22 mouse cellular contexts compared by ENCODE assay signal in genomic region chr1:93323973-93324372, GRCm38 (mm10). TPM values are rescaled to one million over a fixed set of nuclear protein-coding genes. Genes with fewer than 3 reads are reported as not detected.
DNase-seq lines count a peak whose midpoint lies in the region; ATAC-seq and TF ChIP-seq lines count a peak whose summit lies in the region.
"Had no signal": no experiment of that assay in that cellular context is flagged by ENCODE, and none has a peak within 500 bp of the region (broad histone marks: within the 10 kb centered on the region; RNA-seq: fewer than 3 reads in every experiment).

No protein-coding gene starts in this region.

- H3K27me3 ChIP-seq in liver, postnatal 0 days (ENCODE audit: insufficient read depth, low read length): no peaks in the 10 kb centered on the region
- H3K27me3 ChIP-seq in liver, embryonic 11.5 days (replicated peaks; ENCODE audit: control insufficient read depth, insufficient read depth, low read length): no peaks in the 10 kb centered on the region
- H3K27me3 ChIP-seq in thymus, adult 2 months (ENCODE audit: control insufficient read depth, insufficient read depth, low read length): no peaks in the 10 kb centered on the region
- H3K27me3 ChIP-seq in forebrain, embryonic 13.5 days: no peaks in the 10 kb centered on the region
- H3K27me3 ChIP-seq: embryonic facial prominence, embryonic 12.5 days; forebrain, embryonic 12.5 days; forebrain, embryonic 15.5 days had no signal

- no peak for TF ChIP-seq POLR2A in thymus, adult 2 months (IDR thresholded peaks at IDR 0.05; ENCODE audit: control insufficient read depth, extremely low read depth, insufficient read depth, low read length, poor library complexity)

- H3K4me1 ChIP-seq in liver, postnatal 0 days (ENCODE audit: insufficient read depth): no peaks in the 10 kb centered on the region
- H3K4me1 ChIP-seq in liver, embryonic 11.5 days (replicated peaks; ENCODE audit: control insufficient read depth, insufficient read depth, low read length): no peaks in the 10 kb centered on the region
- no peaks in the 10 kb centered on the region for H3K4me1 ChIP-seq in thymus, adult 2 months (replicated peaks; ENCODE audit: control insufficient read depth, insufficient read depth, low read length)
- no peaks in the 10 kb centered on the region for H3K4me1 ChIP-seq in forebrain, embryonic 13.5 days
- H3K4me1 ChIP-seq: embryonic facial prominence, embryonic 10.5 days; embryonic facial prominence, embryonic 12.5 days; forebrain, embryonic 10.5 days; forebrain, embryonic 12.5 days; forebrain, embryonic 15.5 days had no signal

- H3K9me3 ChIP-seq in liver, postnatal 0 days (ENCODE audit: low read length): no peaks in the 10 kb centered on the region
- H3K9me3 ChIP-seq in liver, embryonic 11.5 days (ENCODE audit: control insufficient read depth, low read length): no peaks in the 10 kb centered on the region
- H3K9me3 ChIP-seq in forebrain, embryonic 13.5 days (replicated peaks): no peaks in the 10 kb centered on the region
- H3K9me3 ChIP-seq: embryonic facial prominence, embryonic 10.5 days; embryonic facial prominence, embryonic 12.5 days; forebrain, embryonic 10.5 days; forebrain, embryonic 12.5 days; forebrain, embryonic 15.5 days had no signal

- no peak for DNase-seq in liver, postnatal 0 days
- no peak for DNase-seq in liver, embryonic 11.5 days (ENCODE audit: low spot score)
- no peak for DNase-seq in thymus, adult 2 months
- DNase-seq: adrenal gland, adult 2 months; adrenal gland, postnatal 10 days; adrenal gland, postnatal 25 days; cerebellum, adult 11-12 months; cerebellum, adult 2 months; cerebellum, adult 9-10 months; cerebellum, postnatal 10 days; cerebellum, postnatal 25 days; forebrain, postnatal 0 days had no signal

- TF ChIP-seq EP300 in liver, postnatal 0 days (IDR thresholded peaks at IDR 0.05; ENCODE audit: low read depth): no peak

- 0 out of 2 replicates have a peak overlapping the region, but pooled peaks have one; percentile 36 for H3K27ac ChIP-seq in liver, postnatal 0 days (ENCODE audit: low read depth)
- no peak overlapping the region for H3K27ac ChIP-seq in liver, embryonic 11.5 days (ENCODE audit: low read depth, low read length)
- H3K27ac ChIP-seq in thymus, adult 2 months (ENCODE audit: control insufficient read depth, insufficient read depth, low read length): no peak overlapping the region
- no peak overlapping the region for H3K27ac ChIP-seq in forebrain, embryonic 13.5 days
- H3K27ac ChIP-seq: embryonic facial prominence, embryonic 10.5 days; embryonic facial prominence, embryonic 12.5 days; forebrain, embryonic 10.5 days; forebrain, embryonic 12.5 days; forebrain, embryonic 15.5 days had no signal

- H3K36me3 ChIP-seq in liver, postnatal 0 days (replicated peaks; ENCODE audit: insufficient read depth, low read length): peaks cover 49% of the 10 kb centered on the region
- peaks cover 20% of the 10 kb centered on the region for H3K36me3 ChIP-seq in liver, embryonic 11.5 days (ENCODE audit: control insufficient read depth, insufficient read depth, low read length)
- H3K36me3 ChIP-seq in thymus, adult 2 months (ENCODE audit: control insufficient read depth, insufficient read depth, low read length): no peaks in the 10 kb centered on the region; the same call in 1 of the 2 replicates
- peaks cover 91% of the 10 kb centered on the region for H3K36me3 ChIP-seq in forebrain, embryonic 13.5 days (ENCODE audit: poor library complexity, severe bottlenecking)

- H3K4me3 ChIP-seq in liver, postnatal 0 days (ENCODE audit: low read depth, low read length): no peak overlapping the region
- H3K4me3 ChIP-seq in liver, embryonic 11.5 days (ENCODE audit: low read depth, low read length): no peak overlapping the region
- no peak overlapping the region for H3K4me3 ChIP-seq in thymus, adult 2 months (ENCODE audit: control insufficient read depth, insufficient read depth, low read length)
- H3K4me3 ChIP-seq in forebrain, embryonic 13.5 days: no peak overlapping the region
- H3K4me3 ChIP-seq: embryonic facial prominence, embryonic 10.5 days; embryonic facial prominence, embryonic 12.5 days; erythroblast, embryonic 14.5 days; forebrain, embryonic 10.5 days; forebrain, embryonic 12.5 days; forebrain, embryonic 15.5 days had no signal

- WGBS in liver, postnatal 0 days (ENCODE audit: insufficient replicate concordance): 79% methylated on average over 6 of the region's 6 CpGs
- WGBS in liver, embryonic 11.5 days: 86% methylated on average over 6 of the region's 6 CpGs
- WGBS in thymus, adult 2 months: 95% methylated on average over 6 of the region's 6 CpGs
- WGBS in forebrain, embryonic 13.5 days: 93% methylated on average over 6 of the region's 6 CpGs

- no peak for ATAC-seq in liver, postnatal 0 days
- no peak for ATAC-seq in liver, embryonic 11.5 days (replicated peaks; ENCODE audit: low FRiP score)
- ATAC-seq in granulocyte monocyte progenitor cell, adult 5-6 weeks (replicated peaks; ENCODE audit: poor library complexity, severe bottlenecking): peak; percentile 33; the same call in 1 of the 2 replicates
- peak; percentile 73 for ATAC-seq in megakaryocyte progenitor cell, adult 5-6 weeks (replicated peaks; ENCODE audit: poor library complexity)
- no peak for ATAC-seq in forebrain, embryonic 13.5 days
- ATAC-seq: forebrain, embryonic 15.5 days; forebrain, postnatal 0 days had no signal

- no peak for TF ChIP-seq CTCF in liver, postnatal 0 days (IDR thresholded peaks at IDR 0.05; ENCODE audit: low read depth)
- TF ChIP-seq CTCF in thymus, adult 2 months (IDR thresholded peaks at IDR 0.05; ENCODE audit: borderline replicate concordance, control insufficient read depth, extremely low read depth, insufficient read depth, low read length, poor library complexity): no peak

- H3K9ac ChIP-seq in liver, postnatal 0 days (replicated peaks): no peak overlapping the region
- no peak overlapping the region for H3K9ac ChIP-seq in liver, embryonic 11.5 days (ENCODE audit: low read depth, low read length)
- no peak overlapping the region for H3K9ac ChIP-seq in forebrain, embryonic 13.5 days
- H3K9ac ChIP-seq: embryonic facial prominence, embryonic 12.5 days; forebrain, embryonic 12.5 days; forebrain, embryonic 15.5 days; forebrain, postnatal 0 days had no signal

- no peak overlapping the region for H3K4me2 ChIP-seq in liver, postnatal 0 days (ENCODE audit: low read depth, low read length)
- no peak overlapping the region for H3K4me2 ChIP-seq in liver, embryonic 11.5 days
- H3K4me2 ChIP-seq in forebrain, embryonic 13.5 days: no peak overlapping the region
- H3K4me2 ChIP-seq: embryonic facial prominence, embryonic 12.5 days; forebrain, embryonic 12.5 days; forebrain, embryonic 15.5 days had no signal

RNA-seq across cellular contexts. Expression of gene Mterf4, which starts 18.3 kb away (rescaled TPM):
- 8.7 and 9.4 TPM in 2 replicates for polyA plus RNA-seq in liver, postnatal 0 days (2015; fragmentation: Nextera tagmentation; extraction: Ambion mirVana)
- 24.3 and 27.2 TPM in 2 replicates for polyA plus RNA-seq in liver, embryonic 11.5 days (2014; fragmentation: Nextera tagmentation; extraction: Ambion mirVana)
- total RNA-seq in granulocyte monocyte progenitor cell, adult 5-6 weeks (2014; fragmentation: Nextera tagmentation): 15.1 and 19.0 TPM in 2 replicates
- 13.3 and 22.9 TPM in 2 replicates for total RNA-seq in granulocyte monocyte progenitor cell, adult 5-6 weeks (2017)
- total RNA-seq in megakaryocyte progenitor cell, adult 5-6 weeks (2015): 11.3 and 13.1 TPM in 2 replicates
- total RNA-seq in megakaryocyte progenitor cell, adult 5-6 weeks (2017): 24.4 and 27.6 TPM in 2 replicates
- polyA plus RNA-seq in thymus, adult 2 months (2012; rRNA removed): 11.1 and 11.6 TPM in 2 replicates
- 34.3 and 34.5 TPM in 2 replicates for polyA plus RNA-seq in forebrain, embryonic 13.5 days (2015; fragmentation: Nextera tagmentation; extraction: Ambion mirVana)

RNA-seq across cellular contexts. Expression of gene Ppp1r7, which starts 18.7 kb away (rescaled TPM):
- 19.5 and 21.2 TPM in 2 replicates for polyA plus RNA-seq in liver, postnatal 0 days (2015; fragmentation: Nextera tagmentation; extraction: Ambion mirVana)
- polyA plus RNA-seq in liver, embryonic 11.5 days (2014; fragmentation: Nextera tagmentation; extraction: Ambion mirVana): 63.9 and 79.9 TPM in 2 replicates
- total RNA-seq in granulocyte monocyte progenitor cell, adult 5-6 weeks (2014; fragmentation: Nextera tagmentation): 8.1 and 40.0 TPM in 2 replicates
- 21.3 and 29.2 TPM in 2 replicates for total RNA-seq in granulocyte monocyte progenitor cell, adult 5-6 weeks (2017)
- total RNA-seq in megakaryocyte progenitor cell, adult 5-6 weeks (2015): 27.1 and 43.2 TPM in 2 replicates
- 16.0 and 26.1 TPM in 2 replicates for total RNA-seq in megakaryocyte progenitor cell, adult 5-6 weeks (2017)
- polyA plus RNA-seq in thymus, adult 2 months (2012; rRNA removed): 6.0 and 6.4 TPM in 2 replicates
- 71.1 and 76.5 TPM in 2 replicates for polyA plus RNA-seq in forebrain, embryonic 13.5 days (2015; fragmentation: Nextera tagmentation; extraction: Ambion mirVana)

RNA-seq across cellular contexts. Expression of gene Pask, which starts 19.3 kb away (rescaled TPM):
- polyA plus RNA-seq in liver, postnatal 0 days (2015; fragmentation: Nextera tagmentation; extraction: Ambion mirVana): 1.9 and 2.3 TPM in 2 replicates
- polyA plus RNA-seq in liver, embryonic 11.5 days (2014; fragmentation: Nextera tagmentation; extraction: Ambion mirVana): 13.9 and 14.0 TPM in 2 replicates
- 12.7 and 22.0 TPM in 2 replicates for total RNA-seq in granulocyte monocyte progenitor cell, adult 5-6 weeks (2014; fragmentation: Nextera tagmentation)
- total RNA-seq in granulocyte monocyte progenitor cell, adult 5-6 weeks (2017): 10.0 and 13.1 TPM in 2 replicates
- total RNA-seq in megakaryocyte progenitor cell, adult 5-6 weeks (2015): 11.1 and 13.8 TPM in 2 replicates
- 10.4 and 12.6 TPM in 2 replicates for total RNA-seq in megakaryocyte progenitor cell, adult 5-6 weeks (2017)
- 9.4 and 12.8 TPM in 2 replicates for polyA plus RNA-seq in thymus, adult 2 months (2012; rRNA removed)
- polyA plus RNA-seq in forebrain, embryonic 13.5 days (2015; fragmentation: Nextera tagmentation; extraction: Ambion mirVana): 14.6 and 17.7 TPM in 2 replicates

RNA-seq across cellular contexts. Expression of gene Ano7, which starts 49.8 kb away (rescaled TPM):
- polyA plus RNA-seq in liver, postnatal 0 days (2015; fragmentation: Nextera tagmentation; extraction: Ambion mirVana): not detected in 2 replicates
- polyA plus RNA-seq in liver, embryonic 11.5 days (2014; fragmentation: Nextera tagmentation; extraction: Ambion mirVana): 0.22 and 0.23 TPM in 2 replicates
- 0.43 TPM in 1 of 2 replicates, not detected in the other for total RNA-seq in granulocyte monocyte progenitor cell, adult 5-6 weeks (2014; fragmentation: Nextera tagmentation)
- 0.99 TPM in 1 of 2 replicates, not detected in the other for total RNA-seq in granulocyte monocyte progenitor cell, adult 5-6 weeks (2017)
- total RNA-seq in megakaryocyte progenitor cell, adult 5-6 weeks (2015): 0.05 and 1.1 TPM in 2 replicates
- total RNA-seq in megakaryocyte progenitor cell, adult 5-6 weeks (2017): 0.33 TPM in 1 of 2 replicates, not detected in the other
- 1.1 and 2.0 TPM in 2 replicates for polyA plus RNA-seq in thymus, adult 2 months (2012; rRNA removed)
- 0.16 TPM in 1 of 2 replicates, not detected in the other for polyA plus RNA-seq in forebrain, embryonic 13.5 days (2015; fragmentation: Nextera tagmentation; extraction: Ambion mirVana)
- total RNA-seq: adrenal gland, adult 2 months; adrenal gland, postnatal 10 days; adrenal gland, postnatal 25 days; MEL had no signal
- polyA plus RNA-seq: erythroblast, embryonic 14.5 days; forebrain, embryonic 12.5 days had no signal

Comparison
In these comparisons a context has a peak if more than half of its experiments do, and no peak if none do; other contexts are left out.
1. ATAC-seq: peak in granulocyte monocyte progenitor cell, adult 5-6 weeks (single experiment) and megakaryocyte progenitor cell, adult 5-6 weeks (single experiment); none in liver, postnatal 0 days (single experiment), liver, embryonic 11.5 days (single experiment) and forebrain, embryonic 13.5 days (single experiment).